Mouse (Mus musculus) olfactory bulb, adult 2 months (tissue): ENCODE results near the gene Nhlh2.

Experiments
- CTCF ChIP-seq: fragments of 200-500 bp; IDR thresholded peaks from 2 replicates; pipeline ENCODE4 v1.5.1; 2012; ENCODE audit warnings: low read depth, mild to moderate bottlenecking, low read length, moderate library complexity; ENCODE audit not compliant: insufficient read depth
- POLR2A ChIP-seq: fragments of 200-500 bp; IDR thresholded peaks from 2 replicates; pipeline ENCODE4 v1.6.1; 2012; ENCODE audit warnings: mild to moderate bottlenecking, low read depth, low read length, moderate library complexity; ENCODE audit not compliant: insufficient read depth

DNA sequence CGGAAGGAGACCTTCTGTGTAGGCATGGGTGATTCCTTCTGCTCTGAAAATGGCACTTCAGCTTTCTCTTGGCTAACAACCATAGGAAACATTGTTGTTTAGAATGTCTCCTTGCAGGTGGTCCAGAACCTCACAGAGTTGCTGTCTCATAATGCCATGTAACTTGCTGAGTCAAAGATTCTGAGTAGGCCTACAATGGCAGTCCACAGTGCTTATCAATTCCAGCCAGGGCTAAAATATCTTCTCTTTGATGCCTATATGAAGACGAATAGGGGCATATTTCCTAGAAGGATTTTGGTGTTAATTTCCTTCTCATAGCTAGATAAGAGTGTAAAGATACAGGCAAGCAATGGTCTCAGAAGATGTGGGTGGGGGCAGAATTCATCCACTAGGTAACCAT is 37.7 kb downstream of the Nhlh2 start:
- TF ChIP-seq CTCF (no peak), POLR2A (no peak)
